Mouse (Mus musculus): ENCODE results near the gene Slit1. TPM values are rescaled to one million over a fixed set of nuclear protein-coding genes. Genes with fewer than 3 reads are reported as not detected.
A peak's percentile ranks its signal among the peaks of the same experiment; 100 is the strongest.

Gene Slit1
- 100 to 1,000 TPM; 209 to 224 TPM for total RNA-seq (2021)
- long read RNA-seq, partial matches to known transcripts = 22 of 31 reads
- long read RNA-seq, other reads (novel, unspliced or antisense) = 9 of 31 reads

GRCm38 (mm10) chr19:41743396-41743795, at the start of gene Slit1:
Slit1 (minus strand) TSS chr19:41743665.
- DNase-seq (ENCODE audit: low spot score in 2 of 2) = peak; percentile 73 to 82

- no peak for DNase-seq (ENCODE audit: low spot score in 2 of 2)
Measured at GRCm38 (mm10) chr19:41792934-41793486, 49.5 kb upstream of the Slit1 start.

GRCm38 (mm10) chr19:41791384-41791783, 47.9 kb upstream of the Slit1 start:
- DNase-seq (ENCODE audit: low spot score in 2 of 2) = no peak

- DNase-seq (ENCODE audit: low spot score in 2 of 2) = no peak
Measured at GRCm38 (mm10) chr19:41789110-41789961, 45.9 kb upstream of the Slit1 start.

- DNase-seq (ENCODE audit: low spot score in 2 of 2) = no peak
Measured at GRCm38 (mm10) chr19:41786896-41787295, 43.4 kb upstream of the Slit1 start.

- no peak for DNase-seq (ENCODE audit: low spot score in 2 of 2)
Measured at GRCm38 (mm10) chr19:41777514-41777913, 34.0 kb upstream of the Slit1 start.

GRCm38 (mm10) chr19:41768711-41769110, 25.2 kb upstream of the Slit1 start:
- no peak for DNase-seq (ENCODE audit: low spot score in 2 of 2)

- no peak for DNase-seq (ENCODE audit: low spot score in 2 of 2)
Measured at GRCm38 (mm10) chr19:41766628-41767027, 23.2 kb upstream of the Slit1 start.

- peak; percentile 76 to 97 for DNase-seq (ENCODE audit: low spot score in 2 of 2)
Measured at GRCm38 (mm10) chr19:41763870-41764660, 20.6 kb upstream of the Slit1 start.

- no peak for DNase-seq (ENCODE audit: low spot score in 2 of 2)
Measured at GRCm38 (mm10) chr19:41761529-41761928, 18.1 kb upstream of the Slit1 start.

GRCm38 (mm10) chr19:41759765-41760164, 16.3 kb upstream of the Slit1 start:
- DNase-seq (ENCODE audit: low spot score in 2 of 2) = no peak

- DNase-seq (ENCODE audit: low spot score in 2 of 2) = no peak
Measured at GRCm38 (mm10) chr19:41759270-41759669, 15.8 kb upstream of the Slit1 start.

GRCm38 (mm10) chr19:41754760-41755159, 11.3 kb upstream of the Slit1 start:
- no peak for DNase-seq (ENCODE audit: low spot score in 2 of 2)

- DNase-seq (ENCODE audit: low spot score in 2 of 2) = no peak
Measured at GRCm38 (mm10) chr19:41751906-41752305, 8.4 kb upstream of the Slit1 start.

GRCm38 (mm10) chr19:41747436-41747835, 4.0 kb upstream of the Slit1 start:
- no peak for DNase-seq (ENCODE audit: low spot score in 2 of 2)

GRCm38 (mm10) chr19:41745941-41746557, 2.6 kb upstream of the Slit1 start:
- DNase-seq (ENCODE audit: low spot score in 2 of 2) = peak in 1 of 2 experiments; percentile 59

GRCm38 (mm10) chr19:41738896-41739295, 4.6 kb downstream of the Slit1 start:
- DNase-seq (ENCODE audit: low spot score in 2 of 2) = no peak

GRCm38 (mm10) chr19:41738429-41738805, 5.0 kb downstream of the Slit1 start:
- no peak for DNase-seq (ENCODE audit: low spot score in 2 of 2)

GRCm38 (mm10) chr19:41737657-41738428, 5.6 kb downstream of the Slit1 start:
- DNase-seq (ENCODE audit: low spot score in 2 of 2) = peak; percentile 75 to 83

GRCm38 (mm10) chr19:41734685-41735084, 8.8 kb downstream of the Slit1 start:
- DNase-seq (ENCODE audit: low spot score in 2 of 2) = peak; percentile 82 to 84

Data from layer of hippocampus, adult 18-20 months (tissue).